Mouse (Mus musculus): ENCODE results near the gene Ttpal. TPM values are rescaled to one million over a fixed set of nuclear protein-coding genes. Genes with fewer than 3 reads are reported as not detected.
"Not testable (repeated sequence)": the region's sequence is repeated elsewhere in the genome, so short reads cannot be mapped to it uniquely, and the experiment has no call there.

Gene Ttpal
- polyA plus RNA-seq, 2 experiments from 2014 or later, result 36.9 to 37.6 TPM

DNA sequence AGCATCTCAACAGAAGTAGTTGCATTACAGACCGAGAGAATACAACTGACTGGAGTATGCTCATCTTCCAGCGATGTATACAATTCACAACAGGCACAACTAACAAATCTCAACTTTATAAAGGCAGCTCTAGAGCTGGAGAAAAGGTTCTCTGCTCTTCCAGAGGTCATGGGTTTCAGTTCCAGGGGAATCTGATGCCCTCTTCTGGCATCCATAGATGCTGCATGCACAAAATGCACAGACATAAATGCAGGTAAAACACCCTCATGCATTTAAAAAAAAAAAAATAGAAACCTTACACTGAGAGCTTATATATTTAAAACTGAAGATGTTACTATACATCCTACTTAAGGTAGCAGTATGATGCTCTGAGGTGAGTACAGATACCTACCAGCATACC lies 29.6 kb downstream of the Ttpal start:
- ATAC-seq, result no peak

DNA sequence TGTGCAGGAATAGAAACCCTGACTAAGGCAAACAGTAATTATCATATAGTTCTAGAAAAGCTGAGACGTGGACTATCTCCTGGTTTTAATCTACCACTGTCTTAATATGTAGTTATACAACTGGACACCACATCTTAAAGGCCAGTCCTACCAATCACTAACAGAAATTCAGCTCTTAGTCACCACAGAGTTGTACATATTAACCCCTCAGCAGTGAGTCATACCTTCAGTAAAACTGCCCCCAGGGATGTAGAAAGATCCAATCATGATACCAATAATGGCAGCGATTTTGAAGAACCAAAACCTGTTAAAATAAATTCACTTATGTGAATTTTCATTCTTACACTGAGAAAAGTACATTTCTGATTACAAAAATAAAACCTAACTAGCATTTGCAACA lies 32.1 kb downstream of the Ttpal start:
- no peak for ATAC-seq

DNA sequence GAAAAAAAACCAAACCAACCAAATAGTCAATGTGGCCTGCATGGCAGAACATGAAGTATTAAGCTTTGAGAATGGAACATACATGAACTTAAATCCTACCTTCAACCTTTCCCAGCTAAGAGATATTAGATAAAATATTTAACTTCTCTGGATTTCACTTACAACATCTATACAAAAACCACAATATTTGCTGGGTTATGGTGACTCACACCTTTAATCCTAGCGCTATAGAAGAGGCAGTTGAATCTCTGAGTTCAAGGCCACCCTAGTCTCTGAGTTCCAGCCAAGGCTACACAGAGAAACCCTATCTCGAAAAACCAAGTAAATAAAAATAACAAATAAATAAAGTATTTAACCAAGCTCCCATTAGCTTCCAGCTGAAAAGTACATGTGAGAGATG lies 33.9 kb downstream of the Ttpal start:
- ATAC-seq, result no peak

DNA sequence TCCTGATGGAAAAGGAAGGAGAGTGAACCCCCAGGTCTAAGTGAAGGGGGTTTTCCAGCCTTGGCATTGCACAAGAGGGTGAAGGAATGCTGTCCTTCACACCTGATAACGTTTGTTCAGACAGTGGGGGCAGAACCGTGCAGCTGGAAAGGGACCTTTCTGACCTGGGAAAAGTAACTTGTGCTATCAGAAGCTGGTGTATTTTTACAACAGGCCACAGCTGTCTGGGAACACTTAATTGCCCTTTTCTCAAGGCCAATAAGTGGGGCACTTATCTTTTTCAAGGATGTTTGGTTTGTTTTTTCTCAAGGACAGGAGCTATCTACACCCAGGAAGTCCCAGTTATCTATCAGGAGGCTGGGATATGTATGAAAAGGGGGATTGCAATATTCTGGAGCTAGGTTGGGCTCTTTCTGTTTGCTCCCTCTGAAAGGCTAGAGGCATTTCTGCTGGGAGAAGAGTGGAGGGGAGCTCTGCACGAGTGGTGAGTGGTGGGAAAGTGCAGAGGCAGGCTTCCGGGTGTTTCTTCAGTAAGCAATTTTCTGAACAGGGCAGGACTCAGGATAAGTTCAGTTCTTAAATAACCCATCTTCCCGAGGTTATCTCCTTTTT lies 35.6 kb downstream of the Ttpal start:
- no peak for ATAC-seq

DNA sequence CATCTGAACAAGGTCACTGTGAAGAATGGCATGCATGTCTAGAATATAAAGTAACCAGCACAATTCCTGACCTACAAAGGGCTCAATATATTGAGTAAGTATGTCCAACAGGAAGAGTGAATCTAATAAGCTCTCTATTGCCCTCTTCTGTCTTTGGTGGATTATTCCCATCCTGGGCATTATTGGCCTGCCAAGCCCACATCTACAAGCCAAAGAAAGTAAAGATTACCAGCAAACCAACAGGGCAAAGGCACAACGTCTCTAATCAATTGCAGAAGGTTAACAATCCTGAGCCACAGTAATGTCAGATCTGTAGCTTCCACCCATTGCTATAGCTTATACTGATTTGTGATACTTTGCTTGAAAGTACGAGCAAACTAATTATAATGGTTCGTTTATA lies 38.4 kb downstream of the Ttpal start:
- no peak for ATAC-seq

DNA sequence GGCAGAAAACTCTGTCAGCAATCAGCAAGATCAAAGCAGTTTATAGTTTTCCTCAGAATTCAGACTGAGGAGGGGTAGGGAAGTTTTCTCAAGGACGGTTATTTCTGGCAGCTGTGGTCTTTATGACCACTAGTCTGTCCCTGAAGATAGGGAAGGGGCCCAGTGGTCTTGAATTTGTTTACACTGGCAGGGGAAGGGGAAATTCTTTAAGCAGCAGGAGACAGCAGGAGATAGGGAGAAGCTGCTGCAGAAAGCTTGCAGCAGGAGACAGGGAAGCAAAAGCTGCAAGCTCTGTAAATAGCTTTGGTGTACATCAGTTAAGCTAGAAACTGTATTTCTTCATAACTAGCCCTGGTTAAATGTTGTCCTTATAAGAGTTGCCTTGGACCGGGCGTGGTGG lies 39.6 kb downstream of the Ttpal start:
- ATAC-seq, result no peak

DNA sequence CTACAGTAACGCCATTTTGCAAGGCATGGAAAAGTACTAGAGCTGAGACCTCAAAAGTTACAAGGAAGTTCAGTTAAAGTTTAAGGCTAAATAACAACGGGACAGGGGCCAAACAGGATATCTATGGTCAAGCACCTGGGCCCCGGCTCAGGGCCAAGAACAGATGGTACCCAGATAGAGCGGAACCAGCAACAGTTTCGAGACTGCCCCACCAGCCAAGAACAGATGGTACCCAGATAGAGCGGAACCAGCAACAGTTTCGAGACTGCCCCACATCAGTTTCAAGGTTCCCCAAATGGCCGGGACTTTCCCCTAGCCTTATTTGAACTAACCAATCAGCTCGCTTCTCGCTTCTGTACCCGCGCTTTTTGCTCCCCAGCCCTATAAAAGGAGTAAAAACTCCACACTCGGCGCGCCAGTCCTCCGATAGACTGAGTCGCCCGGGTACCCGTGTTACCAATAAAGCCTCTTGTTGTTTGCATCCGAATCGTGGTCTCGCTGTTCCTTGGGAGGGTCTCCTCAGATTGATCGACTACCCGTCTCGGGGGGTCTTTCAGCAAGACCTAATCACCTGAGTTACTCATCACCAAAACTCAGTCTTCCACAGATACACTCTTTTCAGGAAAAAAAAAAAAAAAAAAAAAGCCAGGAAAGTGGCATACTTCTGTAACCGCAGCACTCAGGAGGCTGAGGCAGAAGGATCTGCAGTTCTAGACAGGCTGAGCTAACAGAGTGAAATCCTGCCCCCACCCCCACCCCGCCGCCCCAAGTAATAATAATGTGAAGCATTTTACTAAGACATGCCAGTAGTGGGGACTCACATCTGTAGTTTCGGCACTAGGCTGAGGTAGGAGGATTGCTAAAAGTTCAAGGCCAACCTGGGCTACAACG lies 40.8 kb downstream of the Ttpal start:
- peak; percentile 53 for ATAC-seq

DNA sequence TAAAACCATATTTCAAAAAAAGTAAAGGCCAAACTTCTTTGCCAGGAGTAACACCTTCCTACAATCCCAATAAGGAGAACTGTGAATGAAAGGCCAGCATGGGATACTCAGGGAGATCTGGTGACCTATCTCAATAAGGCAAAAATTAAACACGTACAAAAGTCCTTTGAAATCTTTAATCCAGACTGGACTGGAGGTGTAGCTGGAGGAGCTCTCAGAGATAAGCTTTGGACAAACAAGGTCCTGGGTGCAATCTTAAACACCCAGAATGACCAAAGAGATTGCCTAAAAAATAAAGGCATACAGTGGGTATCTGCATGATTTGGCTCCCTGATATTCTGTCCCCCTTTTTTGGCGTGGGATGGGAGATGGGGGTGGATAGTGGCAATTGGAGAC lies 41.5 kb downstream of the Ttpal start:
- no peak for ATAC-seq

DNA sequence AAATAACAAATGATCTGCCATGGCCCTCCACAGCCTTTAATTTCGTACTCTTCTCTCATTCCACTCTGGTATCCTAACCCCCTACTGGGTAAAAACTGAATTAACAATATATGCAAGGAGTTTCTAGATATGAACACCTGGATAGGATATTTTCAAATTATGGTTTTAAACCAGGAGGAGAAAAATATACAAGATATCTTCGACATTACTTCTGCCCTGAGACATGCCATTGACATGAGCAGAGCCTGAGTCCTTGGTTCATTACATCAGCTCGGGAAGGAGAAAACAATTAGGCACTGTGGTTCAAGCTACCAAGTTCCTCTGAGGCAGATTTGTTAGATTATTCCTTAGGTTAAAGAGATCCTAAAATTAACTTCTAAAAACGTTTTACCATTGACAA lies 41.9 kb downstream of the Ttpal start:
- no peak for ATAC-seq

DNA sequence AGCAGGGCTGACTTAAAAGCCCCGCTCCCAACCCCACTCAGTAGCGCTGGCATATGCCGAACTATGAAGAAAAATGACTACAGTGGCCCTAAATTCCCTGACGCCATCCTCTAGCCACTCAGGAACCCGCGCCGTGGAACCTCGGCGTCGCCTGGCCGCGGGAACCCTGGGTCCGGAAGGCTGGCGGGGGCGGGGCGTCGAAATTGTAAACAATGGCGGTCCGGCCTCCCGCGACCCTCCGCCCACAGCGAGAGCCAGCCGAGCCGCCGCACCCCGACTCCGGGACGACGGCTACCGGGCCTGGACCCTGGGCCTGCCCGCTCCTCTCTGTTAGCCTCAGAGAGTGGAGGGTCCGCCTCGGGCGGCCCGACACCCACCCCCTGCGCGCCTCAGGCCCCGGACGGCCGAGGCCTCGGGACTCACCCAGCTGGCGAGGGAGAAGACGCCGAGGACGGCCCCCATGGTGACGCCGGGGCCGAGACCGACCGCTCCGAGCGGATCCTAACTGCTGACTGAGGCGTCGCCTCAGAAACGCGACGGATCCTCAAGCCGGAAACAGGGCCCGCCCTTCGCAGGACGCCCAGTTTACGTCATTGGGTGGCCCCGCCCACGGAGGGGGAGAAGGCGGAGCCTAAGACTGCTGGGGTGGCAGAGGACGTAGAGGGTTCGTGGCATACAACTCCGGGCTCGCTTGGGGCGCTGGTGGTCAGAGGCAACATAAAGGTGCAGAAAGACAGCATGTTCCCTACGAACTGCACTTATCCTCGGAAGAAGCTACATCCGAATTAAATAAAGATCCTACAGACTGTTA lies 42.7 kb downstream of the Ttpal start, which contains the start of gene Serinc3:
Serinc3 (minus strand) TSS at position 557 of the 811 bp plus-strand sequence.
- peak; percentile 86 for ATAC-seq

DNA sequence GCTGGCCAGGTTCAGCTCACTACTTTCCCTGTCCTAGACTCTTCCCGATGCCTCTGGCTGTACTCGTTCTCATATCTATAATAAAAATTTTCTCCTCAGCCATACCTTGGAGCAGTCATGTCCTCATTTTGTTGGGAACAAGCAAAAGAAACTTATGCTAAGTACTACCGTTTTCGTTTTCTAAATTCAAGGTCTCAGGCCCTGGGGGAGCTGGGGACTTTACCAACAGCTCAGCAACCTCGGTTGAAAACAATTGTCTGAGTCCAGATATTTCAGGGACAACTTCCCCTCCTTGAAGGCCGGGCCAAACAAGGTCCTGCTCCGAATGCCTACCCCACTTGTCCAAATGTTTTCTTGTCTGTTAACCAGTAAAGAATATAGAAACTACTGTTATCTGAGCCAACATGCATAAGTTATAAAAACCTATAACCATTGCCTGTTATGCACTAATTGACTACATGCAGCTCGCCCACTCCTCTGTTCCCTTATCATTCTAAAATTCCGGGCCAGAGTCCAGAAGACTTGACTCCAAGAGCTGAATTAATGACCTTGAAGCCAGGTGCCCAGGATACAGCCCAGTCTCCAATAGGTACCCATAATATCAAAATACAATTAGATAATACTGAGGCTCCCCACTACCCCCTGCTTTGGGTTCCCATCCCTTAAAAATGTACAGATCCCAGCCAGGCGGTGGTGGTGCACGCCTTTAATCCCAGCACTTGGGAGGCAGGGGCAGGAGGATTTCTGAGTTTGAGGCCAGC lies 43.8 kb downstream of the Ttpal start:
- ATAC-seq, result no peak

DNA sequence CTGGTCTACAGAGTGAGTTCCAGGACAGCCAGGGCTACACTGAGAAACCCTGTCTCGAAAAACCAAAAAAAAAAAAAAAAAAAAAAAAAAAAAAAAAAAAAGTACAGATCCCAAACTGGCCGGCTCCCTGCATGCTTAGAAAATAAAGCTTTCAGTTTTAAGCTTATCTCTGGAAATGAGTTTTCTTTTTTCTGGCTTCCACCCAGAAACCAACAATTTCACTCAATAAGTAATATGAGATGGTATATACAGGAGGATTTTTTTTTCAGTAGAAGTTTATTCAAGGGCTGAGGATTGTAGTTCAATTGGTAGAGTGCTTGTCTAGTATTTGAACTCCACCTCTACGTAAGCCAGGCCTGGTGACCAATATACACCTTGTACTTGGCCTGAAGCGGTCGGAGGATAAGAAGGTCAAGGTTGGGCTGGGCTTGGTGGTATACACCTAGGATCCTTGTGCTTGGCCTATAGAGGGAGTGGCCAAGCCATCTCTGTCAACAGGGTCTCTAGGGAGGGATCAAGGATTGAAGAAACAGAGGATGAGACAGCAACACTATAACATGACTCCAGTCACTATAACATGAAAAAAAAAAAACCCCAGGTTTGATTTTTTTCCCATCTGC lies 44.5 kb downstream of the Ttpal start:
- ATAC-seq, result no peak

DNA sequence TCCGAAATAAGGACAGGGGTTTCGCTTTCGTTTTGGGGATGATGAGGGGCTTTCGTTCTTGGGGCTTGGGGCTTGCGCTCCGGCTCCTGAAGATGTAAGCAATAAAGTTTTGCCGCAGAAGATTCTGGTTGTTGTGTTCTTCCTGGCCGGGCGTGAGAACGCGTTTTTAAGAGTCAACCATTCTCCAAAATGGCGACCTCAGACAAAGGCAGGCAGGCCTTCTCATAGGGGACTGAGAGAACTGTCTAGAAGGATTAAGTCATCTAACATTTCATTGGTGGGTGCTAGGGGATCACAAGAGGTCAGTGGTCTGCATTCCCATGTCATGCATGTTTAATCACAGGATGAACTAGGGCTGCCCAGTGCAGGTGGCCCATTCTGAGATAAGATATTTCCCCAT lies 53.6 kb downstream of the Ttpal start:
- not testable (repeated sequence) for ATAC-seq

DNA sequence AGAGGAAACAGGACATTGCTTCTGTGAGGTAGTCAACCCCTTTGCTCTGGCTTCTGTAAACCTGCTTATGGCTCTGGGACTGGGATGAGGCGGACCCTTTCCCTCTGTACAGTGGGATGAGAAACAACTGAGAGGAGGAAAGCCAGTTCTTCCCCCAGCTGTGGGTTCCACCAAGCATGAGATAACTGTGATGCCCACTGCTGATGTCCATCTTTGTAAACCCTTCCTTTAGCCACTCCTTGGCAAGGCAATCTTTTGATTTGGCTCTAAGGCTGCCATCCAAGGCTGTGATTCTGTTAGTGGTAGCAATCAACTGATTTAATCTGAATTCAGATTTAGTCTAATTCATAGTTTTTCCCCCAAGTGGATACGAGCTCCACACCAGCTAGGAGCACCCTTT lies 55.4 kb downstream of the Ttpal start:
- no peak for ATAC-seq

DNA sequence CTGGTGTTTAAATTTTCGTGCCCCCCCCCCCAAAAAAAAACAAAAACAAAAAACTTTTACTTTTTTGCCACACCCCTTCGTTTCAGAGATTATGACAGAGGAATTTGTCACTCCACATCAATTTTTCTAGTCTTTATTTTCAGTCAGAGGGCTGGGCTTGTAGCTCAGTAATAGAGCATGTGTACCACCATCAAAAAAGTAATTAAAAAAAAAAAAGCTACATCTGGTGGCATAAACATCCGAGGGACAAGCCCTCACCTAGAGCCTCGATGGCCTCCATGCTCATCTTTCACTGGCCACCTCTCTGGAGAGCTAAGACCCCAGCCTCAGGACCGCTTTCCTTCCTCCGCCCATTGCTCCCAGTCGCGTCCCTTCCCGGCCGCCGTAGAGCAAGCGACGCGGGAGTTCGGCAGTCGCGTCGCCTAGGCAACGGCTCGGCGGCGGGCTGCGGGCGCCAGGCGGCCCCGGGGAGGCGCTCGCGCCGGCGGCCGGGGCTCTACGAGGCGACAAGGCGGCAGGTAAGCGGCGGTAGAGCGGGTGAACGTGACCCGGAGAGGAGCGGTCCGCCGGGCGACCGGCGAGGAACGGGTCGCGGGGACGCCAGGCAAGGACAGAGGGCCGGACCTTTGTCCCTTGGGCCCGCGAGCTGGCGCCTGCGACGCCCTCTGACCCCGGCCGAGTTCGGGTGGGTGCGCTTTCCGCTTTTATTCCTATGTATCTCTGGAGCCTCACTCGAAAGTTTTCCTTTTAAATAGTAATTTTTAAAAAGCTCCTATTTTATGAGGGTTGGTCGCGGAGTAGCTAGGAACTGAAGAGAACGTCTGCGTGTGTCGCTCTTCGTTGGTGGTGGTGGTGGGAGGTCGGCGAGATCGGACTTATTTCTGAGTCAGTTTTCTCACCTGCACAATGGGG lies 56.1 kb downstream of the Ttpal start, which contains the start of gene Pkig:
Pkig (plus strand) TSS at position 412 of the 912 bp plus-strand sequence.
- ATAC-seq, result peak; percentile 81

DNA sequence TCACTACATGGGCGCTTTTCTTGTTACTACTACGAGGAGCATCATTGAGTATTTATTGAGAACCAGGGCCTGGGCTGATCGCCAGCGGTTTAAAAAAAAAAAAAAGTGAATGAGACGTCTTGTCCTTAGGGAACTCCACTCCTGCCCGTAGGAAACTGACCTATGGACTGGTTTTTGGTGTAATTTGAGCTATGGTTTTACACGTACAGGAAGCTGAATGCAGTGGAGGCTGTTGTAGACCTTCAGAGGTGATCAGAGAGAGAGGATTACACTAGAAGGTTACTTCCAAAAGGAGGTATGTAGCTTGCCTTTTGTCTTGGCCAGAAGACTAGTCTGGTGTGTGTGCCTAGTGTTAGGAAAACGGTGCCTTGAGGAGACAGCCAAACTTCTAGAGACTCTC lies 56.8 kb downstream of the Ttpal start:
- ATAC-seq, result no peak

DNA sequence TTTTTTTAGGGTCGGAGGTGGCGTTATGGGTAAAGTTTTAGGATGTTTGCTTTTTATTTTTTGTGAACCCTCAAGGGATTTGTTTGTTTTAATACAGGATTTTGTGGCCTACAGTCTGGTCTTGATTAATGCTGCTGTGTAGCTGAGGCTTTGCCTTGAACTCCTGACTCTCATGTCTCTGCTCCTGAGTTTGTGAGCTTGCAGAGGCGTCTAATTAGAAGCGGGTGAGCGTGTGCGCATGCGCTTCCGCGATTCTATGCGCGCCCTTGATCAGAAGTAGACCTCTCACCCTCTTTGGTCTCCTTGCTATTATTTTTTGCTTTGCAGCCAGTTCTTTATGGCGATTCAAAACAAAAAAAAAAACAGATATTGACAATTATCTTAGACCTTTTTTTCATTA lies 57.3 kb downstream of the Ttpal start:
- ATAC-seq, result no peak

DNA sequence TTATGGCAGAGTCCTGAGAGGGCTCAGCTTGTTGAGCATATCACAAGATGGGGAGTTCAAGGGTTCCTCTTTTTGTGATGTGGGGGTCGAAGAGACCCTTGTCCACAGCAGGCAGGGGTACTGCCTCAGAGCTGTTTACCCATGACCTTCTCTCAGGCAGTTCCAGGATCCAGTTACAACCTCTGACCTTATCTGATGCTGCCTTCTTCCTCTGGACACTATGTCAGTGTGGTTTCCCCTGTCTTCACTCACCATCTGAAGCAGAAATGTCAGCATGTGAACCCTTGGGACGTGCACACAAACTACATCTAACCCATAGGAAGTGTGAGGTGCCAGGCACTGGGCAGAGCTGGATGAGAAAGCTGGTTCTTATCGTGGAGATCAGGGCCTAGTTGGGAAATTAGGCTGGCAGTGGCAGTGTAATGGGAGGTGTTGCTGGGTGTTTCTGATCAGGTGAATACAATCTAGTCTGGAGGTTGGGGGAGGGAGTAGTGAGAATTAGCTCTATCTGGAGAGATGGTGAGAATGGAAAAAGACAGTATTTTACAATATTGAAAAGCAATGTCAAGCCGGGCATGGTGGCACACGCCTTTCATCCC lies 58.1 kb downstream of the Ttpal start:
- ATAC-seq, result no peak

DNA sequence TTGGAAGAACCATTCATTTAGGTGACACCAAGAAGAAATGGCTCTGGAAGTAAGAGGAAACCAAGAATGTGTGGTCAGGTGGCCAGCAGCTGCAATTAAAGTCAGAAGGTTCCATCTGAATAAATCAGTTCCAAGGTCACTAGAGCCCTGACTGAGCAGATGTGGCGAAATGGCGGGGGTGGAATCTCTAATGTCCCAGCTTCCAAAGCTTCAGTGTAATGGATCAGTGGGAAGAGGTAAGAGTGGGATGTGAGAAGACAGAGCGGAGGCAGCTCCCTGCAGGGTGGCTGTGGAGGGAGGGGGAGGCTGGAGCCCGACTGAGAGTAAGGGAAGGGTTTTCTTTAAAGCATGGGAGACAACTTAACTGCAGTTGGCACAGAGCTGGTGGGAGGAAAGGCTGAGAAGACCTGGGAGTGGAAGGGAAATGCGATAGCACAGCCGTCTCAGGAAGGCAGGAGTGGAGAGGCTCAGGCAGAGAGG lies 59.3 kb downstream of the Ttpal start:
- ATAC-seq, result no peak

DNA sequence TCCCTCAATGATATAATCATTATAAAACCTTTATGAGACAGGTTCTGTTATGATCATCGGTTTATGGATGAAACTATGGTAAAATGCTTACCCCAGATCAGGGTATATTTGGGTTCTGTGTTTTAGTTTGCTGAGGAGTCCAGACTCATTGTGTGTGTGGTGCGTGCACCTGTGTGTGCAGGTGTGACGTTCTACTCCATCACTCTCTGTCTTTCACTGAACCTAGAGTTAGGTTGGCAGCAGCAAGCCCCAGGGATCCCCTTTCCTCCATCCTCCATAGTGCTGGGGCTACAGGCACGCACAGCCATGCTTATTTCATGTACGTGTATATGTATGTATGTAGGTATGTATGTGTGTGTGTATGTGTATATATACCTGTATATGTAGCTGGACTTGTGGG lies 60.0 kb downstream of the Ttpal start:
- ATAC-seq, result no peak

Data from activated CD4-positive, CD25-positive, alpha-beta regulatory T cell, adult 4 months (primary cell).